Mouse (Mus musculus) hindbrain, embryonic 13.5 days (tissue): ENCODE data around the gene Fam169a. TPM values are rescaled to one million over a fixed set of nuclear protein-coding genes. Genes with fewer than 3 reads are reported as not detected.
"Not testable (repeated sequence)": the region's sequence is repeated elsewhere in the genome, so short reads cannot be mapped to it uniquely, and the experiment has no call there.

Source experiments
- ATAC-seq: fragments of 200-750 bp; cut with Nextera tagmentation; 2 replicates; pipeline ENCODE4 v1.8.0; 2017; ENCODE audit warnings: moderate TSS enrichment; ENCODE audit not compliant: low FRiP score
- H3K27ac ChIP-seq: fragments of 300-500 bp; sonication (generic); 2 replicates; pipeline ENCODE4 v1.5.1; 2015; ENCODE audit warnings: inconsistent platforms, mild to moderate bottlenecking, moderate library complexity
- H3K27me3 ChIP-seq: fragments of 300-500 bp; sonication (generic); 2 replicates; pipeline ENCODE4 v1.6.1; 2015; ENCODE audit warnings: mild to moderate bottlenecking, inconsistent platforms
- H3K36me3 ChIP-seq: fragments of 300-500 bp; sonication (generic); 2 replicates; pipeline ENCODE4 v1.6.1; 2015; ENCODE audit warnings: mild to moderate bottlenecking, inconsistent platforms
- H3K4me1 ChIP-seq: fragments of 300-500 bp; sonication (generic); replicated peaks from 2 replicates; pipeline ENCODE4 v1.6.1; 2015; ENCODE audit warnings: inconsistent platforms
- H3K4me2 ChIP-seq: fragments of 300-500 bp; sonication (generic); 2 replicates; pipeline ENCODE4 v1.6.1; 2015; ENCODE audit warnings: inconsistent platforms, mild to moderate bottlenecking, moderate library complexity
- H3K4me3 ChIP-seq: fragments of 300-500 bp; sonication (generic); 2 replicates; pipeline ENCODE4 v1.5.1; 2015; ENCODE audit warnings: mild to moderate bottlenecking, inconsistent platforms
- H3K9ac ChIP-seq: fragments of 300-500 bp; sonication (generic); 2 replicates; pipeline ENCODE4 v1.6.1; 2015; ENCODE audit warnings: mild to moderate bottlenecking, inconsistent platforms
- H3K9me3 ChIP-seq: fragments of 300-500 bp; sonication (generic); 2 replicates; pipeline ENCODE4 v1.6.1; 2016; ENCODE audit warnings: inconsistent platforms
- WGBS: fragments of 180-500 bp; shearing (Covaris S2); methylation state at CpG from one replicate; pipeline ENCODE4 v1.1.7; 2015; 5-methylcytosine and 5-hydroxymethylcytosine counted together
- polyA plus RNA-seq: library from polyadenylated mRNA; unstranded; fragments of >200 nt; fragmentation: Nextera tagmentation; extraction: Ambion mirVana; gene quantifications from 2 replicates; pipeline ENCODE4 v1.2.1, GENCODE M21; 2015

Gene Fam169a
- polyA plus RNA-seq, 1 experiment from 2014 or later = 21.8 TPM

- not testable (repeated sequence) for ATAC-seq, H3K9me3 ChIP-seq, H3K27me3 ChIP-seq
- Histone ChIP-seq H3K27ac (peak overlapping the region; percentile 94), H3K36me3 (peaks cover 26% of the 10 kb centered on the region), H3K4me1 (peaks cover 13% of the 10 kb centered on the region), H3K4me2 (peak overlapping the region; percentile 57), H3K4me3 (peak overlapping the region; percentile 90), H3K9ac (peak overlapping the region; percentile 92)
- 35% methylated on average over 8 of the region's 8 CpGs for WGBS
Measured at GRCm38 (mm10) chr13:97138404-97138931, 71.4 kb downstream of the Fam169a start.

- Histone ChIP-seq H3K9me3 (no peaks in the 10 kb centered on the region), H3K27ac (no peak overlapping the region), H3K9ac (no peak overlapping the region), H3K4me3 (no peak overlapping the region), H3K36me3 (peaks cover 37% of the 10 kb centered on the region), H3K4me1 (peaks cover 10% of the 10 kb centered on the region), H3K4me2 (no peak overlapping the region), H3K27me3 (no peaks in the 10 kb centered on the region)
- no peak for ATAC-seq
- WGBS = 91% methylated on average over 7 of the region's 7 CpGs
Measured at GRCm38 (mm10) chr13:97142321-97142720, 75.2 kb downstream of the Fam169a start.

- Histone ChIP-seq H3K4me1 (no peaks in the 10 kb centered on the region), H3K27me3 (no peaks in the 10 kb centered on the region), H3K9me3 (no peaks in the 10 kb centered on the region), H3K4me3 (no peak overlapping the region), H3K27ac (no peak overlapping the region), H3K4me2 (no peak overlapping the region), H3K9ac (no peak overlapping the region), H3K36me3 (peaks cover 65% of the 10 kb centered on the region)
- no peak for ATAC-seq
- 61% methylated on average over 4 of the region's 4 CpGs for WGBS
Measured at GRCm38 (mm10) chr13:97145834-97146233, 78.7 kb downstream of the Fam169a start.

GRCm38 (mm10) chr13:97175520-97176264 lies 108.6 kb downstream of the Fam169a start:
- H3K4me2 ChIP-seq = no peak overlapping the region
- no peak overlapping the region for H3K4me3 ChIP-seq
- H3K36me3 ChIP-seq = peaks cover 82% of the 10 kb centered on the region
- no peaks in the 10 kb centered on the region for H3K27me3 ChIP-seq
- H3K27ac ChIP-seq = no peak overlapping the region
- no peak for ATAC-seq
- H3K4me1 ChIP-seq = no peaks in the 10 kb centered on the region
- H3K9ac ChIP-seq = no peak overlapping the region
- H3K9me3 ChIP-seq = no peaks in the 10 kb centered on the region
- 95% methylated on average over 10 of the region's 10 CpGs for WGBS

GRCm38 (mm10) chr13:97176731-97177130 lies 109.6 kb downstream of the Fam169a start:
- no peak overlapping the region for H3K4me2 ChIP-seq
- H3K36me3 ChIP-seq = peaks cover 74% of the 10 kb centered on the region
- H3K27ac ChIP-seq = no peak overlapping the region
- H3K4me1 ChIP-seq = no peaks in the 10 kb centered on the region
- no peaks in the 10 kb centered on the region for H3K9me3 ChIP-seq
- no peak overlapping the region for H3K9ac ChIP-seq
- no peaks in the 10 kb centered on the region for H3K27me3 ChIP-seq
- no peak overlapping the region for H3K4me3 ChIP-seq
- 91% methylated on average over 5 of the region's 5 CpGs for WGBS
- ATAC-seq = no peak

GRCm38 (mm10) chr13:97178943-97179342 lies 111.9 kb downstream of the Fam169a start:
- Histone ChIP-seq H3K4me1 (no peaks in the 10 kb centered on the region), H3K9me3 (no peaks in the 10 kb centered on the region), H3K27me3 (no peaks in the 10 kb centered on the region), H3K27ac (no peak overlapping the region), H3K36me3 (peaks cover 54% of the 10 kb centered on the region), H3K4me2 (no peak overlapping the region), H3K4me3 (no peak overlapping the region), H3K9ac (no peak overlapping the region)
- WGBS = 70% methylated on average over 7 of the region's 7 CpGs
- no peak for ATAC-seq

- Histone ChIP-seq H3K4me2 (no peak overlapping the region), H3K9me3 (no peaks in the 10 kb centered on the region), H3K4me1 (no peaks in the 10 kb centered on the region), H3K36me3 (peaks cover 41% of the 10 kb centered on the region), H3K27me3 (no peaks in the 10 kb centered on the region), H3K4me3 (no peak overlapping the region), H3K9ac (no peak overlapping the region), H3K27ac (no peak overlapping the region)
- WGBS = 68% methylated on average over 6 of the region's 6 CpGs
- ATAC-seq = no peak
Measured at GRCm38 (mm10) chr13:97180113-97180828, 113.2 kb downstream of the Fam169a start.

Other genes starting within 250 kb of the Fam169a start
- gene Gcnt4, start 142.6 kb upstream of the Fam169a start, polyA plus RNA-seq = 0.04 and 0.09 TPM in 2 replicates
- not detected in 2 replicates for gene 1700029F12Rik, start 32.9 kb upstream of the Fam169a start, polyA plus RNA-seq
- gene Gm6169, start 32.0 kb downstream of the Fam169a start, polyA plus RNA-seq = 0.86 and 1.8 TPM in 2 replicates
- 35.3 and 39.5 TPM in 2 replicates for gene Gfm2, start 70.7 kb downstream of the Fam169a start, polyA plus RNA-seq
- gene Nsa2, start 70.7 kb downstream of the Fam169a start, polyA plus RNA-seq = 45.8 and 49.2 TPM in 2 replicates
- 37.3 and 40.1 TPM in 2 replicates for gene Hexb, start 131.1 kb downstream of the Fam169a start, polyA plus RNA-seq
- 59.2 and 62.1 TPM in 2 replicates for gene Enc1, start 173.8 kb downstream of the Fam169a start, polyA plus RNA-seq